Mouse (Mus musculus): ENCODE results near the gene Agfg1. TPM values are rescaled to one million over a fixed set of nuclear protein-coding genes. Genes with fewer than 3 reads are reported as not detected.

The Agfg1 gene
- polyA plus RNA-seq, 1 experiment from 2014 or later = 21.6 TPM

DNA sequence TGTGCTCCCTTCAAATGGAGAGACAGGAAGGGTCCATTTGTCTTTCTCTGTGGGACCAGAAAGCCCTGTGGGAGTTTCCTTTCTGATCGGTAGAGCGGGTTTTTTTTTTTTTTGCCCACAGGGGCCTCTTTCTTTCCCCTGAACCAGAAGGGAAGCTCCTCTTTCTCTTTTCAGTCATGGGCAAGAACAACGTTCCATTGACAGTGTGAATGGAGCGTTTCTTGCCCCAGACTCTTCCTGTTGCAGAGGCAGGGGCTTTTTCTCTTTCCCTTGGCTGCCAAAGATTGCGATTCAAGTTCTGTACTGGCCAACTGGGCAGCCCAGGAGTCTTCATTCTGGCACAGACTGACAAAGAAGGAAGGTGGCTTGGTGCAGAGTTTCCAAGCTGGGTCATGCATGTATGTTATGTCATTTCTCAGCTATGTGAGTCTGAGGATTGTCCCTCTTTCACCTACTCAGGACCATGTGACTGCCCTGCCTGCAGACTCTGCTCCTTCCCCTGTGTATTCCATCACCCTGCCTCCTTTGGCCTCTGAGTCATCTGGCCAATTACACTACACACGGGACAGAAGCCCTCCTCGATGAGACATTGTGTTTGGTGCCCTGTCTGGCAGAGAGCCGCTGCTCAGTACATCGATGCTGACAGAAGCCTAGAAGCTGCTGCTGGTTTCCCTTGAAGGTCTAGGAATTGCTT is 7.6 kb upstream of the Agfg1 start:
- no peak overlapping the region for H3K27ac ChIP-seq (ENCODE audit: low read length)

DNA sequence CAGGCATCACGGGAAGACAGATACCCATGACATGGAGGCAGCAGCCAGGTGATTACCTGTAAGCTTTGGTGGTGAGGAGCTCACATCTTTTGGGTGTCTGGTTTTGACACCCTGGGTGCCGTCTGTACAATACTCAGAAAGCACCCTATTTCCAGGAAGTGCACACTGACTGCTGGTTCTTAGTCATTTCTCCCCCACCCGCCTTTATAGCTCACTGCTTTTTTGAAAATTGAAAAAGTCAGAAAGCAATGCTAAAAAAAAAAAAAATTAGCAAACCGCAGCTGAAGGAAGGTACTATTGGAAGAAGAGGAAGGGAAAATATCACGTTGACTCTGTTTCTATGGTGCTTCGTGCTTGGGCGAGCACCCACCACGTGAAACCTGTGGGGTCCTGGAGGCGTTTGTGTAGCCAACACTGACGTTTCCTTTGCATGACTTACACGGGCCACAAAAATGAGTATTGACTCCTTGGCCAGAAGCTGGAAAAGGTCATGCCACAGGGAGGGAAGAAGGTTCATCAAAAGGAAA is 6.7 kb upstream of the Agfg1 start:
- H3K9me3 ChIP-seq (replicated peaks; ENCODE audit: control insufficient read depth, low read length) = no peaks in the 10 kb centered on the region
- H3K27ac ChIP-seq (ENCODE audit: low read length) = no peak overlapping the region
- no peaks in the 10 kb centered on the region for H3K27me3 ChIP-seq (ENCODE audit: control insufficient read depth, insufficient read depth, low read length)
- no peak for ATAC-seq (ENCODE audit: insufficient read depth, low FRiP score)
- WGBS = 78% methylated on average over 11 of the region's 11 CpGs
- no peak overlapping the region for H3K4me3 ChIP-seq (replicated peaks; ENCODE audit: low read length)
- H3K4me1 ChIP-seq (ENCODE audit: control insufficient read depth, insufficient read depth, low read length) = no peaks in the 10 kb centered on the region; the same call in 1 of the 2 replicates
- H3K4me2 ChIP-seq (ENCODE audit: low read depth, low read length) = no peak overlapping the region
- no peaks in the 10 kb centered on the region for H3K36me3 ChIP-seq (ENCODE audit: control insufficient read depth, insufficient read depth, low read length)
- no peak overlapping the region for H3K9ac ChIP-seq (ENCODE audit: low read length)

More for the DNA sequence above, 7.6 kb upstream of the Agfg1 start:
- H3K4me1 ChIP-seq (ENCODE audit: control insufficient read depth, insufficient read depth, low read length) = no peaks in the 10 kb centered on the region; the same call in 1 of the 2 replicates
- 54% methylated on average over 9 of the region's 9 CpGs for WGBS
- H3K4me3 ChIP-seq (replicated peaks; ENCODE audit: low read length) = no peak overlapping the region
- peak; percentile 84; the same call in 1 of the 2 replicates for ATAC-seq (ENCODE audit: insufficient read depth, low FRiP score)
- H3K4me2 ChIP-seq (ENCODE audit: low read depth, low read length) = no peak overlapping the region
- no peaks in the 10 kb centered on the region for H3K27me3 ChIP-seq (ENCODE audit: control insufficient read depth, insufficient read depth, low read length)
- no peaks in the 10 kb centered on the region for H3K9me3 ChIP-seq (replicated peaks; ENCODE audit: control insufficient read depth, low read length)
- no peak overlapping the region for H3K9ac ChIP-seq (ENCODE audit: low read length)
- H3K36me3 ChIP-seq (ENCODE audit: control insufficient read depth, insufficient read depth, low read length) = no peaks in the 10 kb centered on the region

- Histone ChIP-seq H3K9me3 (replicated peaks; ENCODE audit: control insufficient read depth, low read length) (no peaks in the 10 kb centered on the region), H3K27me3 (ENCODE audit: control insufficient read depth, insufficient read depth, low read length) (no peaks in the 10 kb centered on the region), H3K4me1 (ENCODE audit: control insufficient read depth, insufficient read depth, low read length) (no peaks in the 10 kb centered on the region; the same call in 1 of the 2 replicates), H3K27ac (ENCODE audit: low read length) (no peak overlapping the region), H3K4me3 (replicated peaks; ENCODE audit: low read length) (no peak overlapping the region), H3K36me3 (ENCODE audit: control insufficient read depth, insufficient read depth, low read length) (no peaks in the 10 kb centered on the region), H3K9ac (ENCODE audit: low read length) (no peak overlapping the region), H3K4me2 (ENCODE audit: low read depth, low read length) (no peak overlapping the region)
- ATAC-seq (ENCODE audit: insufficient read depth, low FRiP score) = no peak
- 91% methylated on average over 2 of the region's 2 CpGs for WGBS
Measured at GRCm38 (mm10) chr1:82833501-82833900, 5.8 kb upstream of the Agfg1 start.

DNA sequence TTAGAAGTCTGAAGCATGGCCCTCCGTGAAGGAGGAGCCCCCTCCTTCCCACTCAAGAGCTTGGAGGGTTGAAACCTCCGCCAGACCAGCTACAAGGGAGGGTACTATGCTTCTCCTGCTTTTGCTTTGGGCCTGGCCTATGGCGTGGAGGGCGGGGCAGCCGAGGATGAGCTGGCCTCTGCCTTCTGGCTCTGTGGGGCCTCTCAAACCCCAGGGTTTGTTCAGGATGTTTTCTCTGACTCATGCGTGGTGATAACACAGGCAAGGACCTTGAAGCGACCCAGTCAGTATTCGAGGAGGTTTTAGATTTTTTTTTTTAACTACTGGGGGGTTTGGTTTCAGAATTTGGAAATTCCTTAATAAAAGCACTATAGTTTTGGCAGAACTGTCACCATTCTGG is 4.7 kb upstream of the Agfg1 start:
- ATAC-seq (ENCODE audit: insufficient read depth, low FRiP score) = peak; percentile 27; the same call in 1 of the 2 replicates
- Histone ChIP-seq H3K27ac (ENCODE audit: low read length) (no peak overlapping the region), H3K4me2 (ENCODE audit: low read depth, low read length) (no peak overlapping the region), H3K9ac (ENCODE audit: low read length) (no peak overlapping the region), H3K27me3 (ENCODE audit: control insufficient read depth, insufficient read depth, low read length) (no peaks in the 10 kb centered on the region), H3K9me3 (replicated peaks; ENCODE audit: control insufficient read depth, low read length) (no peaks in the 10 kb centered on the region), H3K4me1 (ENCODE audit: control insufficient read depth, insufficient read depth, low read length) (peaks cover 3% of the 10 kb centered on the region; the same call in 1 of the 2 replicates), H3K4me3 (replicated peaks; ENCODE audit: low read length) (no peak overlapping the region), H3K36me3 (ENCODE audit: control insufficient read depth, insufficient read depth, low read length) (no peaks in the 10 kb centered on the region)
- 49% methylated on average over 8 of the region's 8 CpGs for WGBS

DNA sequence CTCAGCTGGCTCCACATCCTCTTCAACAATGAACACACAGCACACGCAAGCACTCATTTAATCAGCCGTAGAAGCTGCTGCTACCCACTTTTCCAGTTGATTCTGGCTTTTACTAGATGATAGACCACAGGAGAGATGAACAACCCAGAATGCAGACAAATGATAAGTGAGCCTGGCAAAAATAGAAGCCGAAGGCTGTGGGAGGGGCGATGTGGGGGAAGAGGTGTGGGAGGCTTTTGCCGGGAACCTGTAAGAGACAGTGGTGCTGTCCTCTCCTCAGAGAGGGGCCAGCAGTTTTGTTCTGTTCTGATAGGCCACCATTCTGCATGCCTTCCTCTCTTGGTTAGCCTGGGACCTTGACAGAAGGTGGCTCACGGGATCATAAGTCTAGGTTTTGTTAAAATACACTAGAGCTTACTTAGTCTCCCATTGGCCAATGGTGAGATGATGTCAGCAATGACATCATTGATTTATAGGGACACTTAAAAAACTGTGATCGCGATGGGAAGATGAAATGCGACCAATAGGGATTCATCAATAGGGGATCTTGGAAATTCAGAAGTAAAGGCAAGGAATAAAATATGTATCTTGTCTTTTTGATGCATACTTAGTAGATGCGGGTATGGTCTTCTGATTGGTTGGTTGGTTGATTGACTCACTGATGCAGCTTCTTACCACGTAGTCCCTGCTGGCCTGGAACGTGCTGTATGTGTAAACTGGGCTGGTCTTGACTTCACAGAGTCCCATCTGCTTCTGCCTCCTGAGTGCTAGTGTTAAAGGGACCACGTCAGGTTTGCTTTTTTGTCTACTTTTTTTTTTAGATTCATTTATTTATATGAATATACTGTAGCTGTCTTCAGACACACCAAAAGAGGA is 2.7 kb upstream of the Agfg1 start:
- Histone ChIP-seq H3K27me3 (ENCODE audit: control insufficient read depth, insufficient read depth, low read length) (no peaks in the 10 kb centered on the region), H3K4me3 (replicated peaks; ENCODE audit: low read length) (no peak overlapping the region), H3K36me3 (ENCODE audit: control insufficient read depth, insufficient read depth, low read length) (no peaks in the 10 kb centered on the region), H3K9me3 (replicated peaks; ENCODE audit: control insufficient read depth, low read length) (no peaks in the 10 kb centered on the region), H3K9ac (ENCODE audit: low read length) (no peak overlapping the region), H3K4me1 (ENCODE audit: control insufficient read depth, insufficient read depth, low read length) (peaks cover 10% of the 10 kb centered on the region; the same call in 1 of the 2 replicates), H3K27ac (ENCODE audit: low read length) (no peak overlapping the region), H3K4me2 (ENCODE audit: low read depth, low read length) (no peak overlapping the region)
- 76% methylated on average over 13 of the region's 13 CpGs for WGBS
- ATAC-seq (ENCODE audit: insufficient read depth, low FRiP score) = no peak

GRCm38 (mm10) chr1:82837579-82837978 is 1.7 kb upstream of the Agfg1 start:
- H3K9ac ChIP-seq (ENCODE audit: low read length) = no peak overlapping the region
- no peak overlapping the region for H3K27ac ChIP-seq (ENCODE audit: low read length)
- H3K27me3 ChIP-seq (ENCODE audit: control insufficient read depth, insufficient read depth, low read length) = no peaks in the 10 kb centered on the region
- no peak overlapping the region for H3K4me3 ChIP-seq (replicated peaks; ENCODE audit: low read length)
- peaks cover 10% of the 10 kb centered on the region; the same call in 1 of the 2 replicates for H3K4me1 ChIP-seq (ENCODE audit: control insufficient read depth, insufficient read depth, low read length)
- WGBS = 67% methylated on average over 6 of the region's 6 CpGs
- H3K4me2 ChIP-seq (ENCODE audit: low read depth, low read length) = no peak overlapping the region
- no peaks in the 10 kb centered on the region for H3K36me3 ChIP-seq (ENCODE audit: control insufficient read depth, insufficient read depth, low read length)
- no peak for ATAC-seq (ENCODE audit: insufficient read depth, low FRiP score)
- no peaks in the 10 kb centered on the region for H3K9me3 ChIP-seq (replicated peaks; ENCODE audit: control insufficient read depth, low read length)

DNA sequence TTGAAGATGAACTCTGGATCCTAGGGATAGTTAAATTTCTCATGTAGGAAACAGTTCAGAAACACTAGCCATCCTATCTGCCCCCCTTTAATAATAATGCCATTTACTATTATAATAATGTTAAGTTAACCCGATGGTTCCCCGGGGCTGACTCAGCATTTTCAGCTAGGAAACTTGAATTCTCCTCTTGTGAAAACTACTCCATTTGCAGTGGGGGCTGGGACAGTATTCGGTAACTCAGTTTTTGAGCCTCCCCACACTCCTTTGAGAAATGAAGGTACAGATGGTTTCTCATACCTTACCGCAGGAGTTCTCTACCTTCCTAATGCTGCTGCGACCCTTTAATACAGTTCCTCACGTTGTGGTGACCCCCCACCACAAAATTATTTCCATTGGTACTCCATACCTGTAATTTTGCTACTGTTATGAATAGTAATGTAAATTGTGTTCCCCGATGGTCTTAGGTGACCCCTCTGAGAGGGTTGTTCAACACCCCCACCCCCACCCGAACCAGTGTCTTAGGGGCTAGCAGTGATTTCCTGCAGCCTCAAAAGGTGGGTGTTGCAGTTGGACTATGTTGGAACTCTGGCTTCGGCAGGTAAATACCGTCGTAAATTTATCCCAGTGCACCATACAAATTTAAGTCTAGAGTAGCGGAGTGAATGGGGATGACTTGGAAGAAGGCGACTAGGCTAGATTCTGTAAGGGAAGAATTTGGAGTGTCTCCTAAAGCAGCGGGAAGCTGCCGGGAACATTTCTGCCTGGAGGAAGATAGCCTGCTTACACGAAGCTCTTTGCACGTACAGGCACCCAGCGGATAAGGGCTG is 601 bp upstream of the Agfg1 start:
- Histone ChIP-seq H3K4me2 (ENCODE audit: low read depth, low read length) (peak overlapping the region; percentile 69), H3K9me3 (replicated peaks; ENCODE audit: control insufficient read depth, low read length) (no peaks in the 10 kb centered on the region), H3K9ac (ENCODE audit: low read length) (peak overlapping the region; percentile 62), H3K36me3 (ENCODE audit: control insufficient read depth, insufficient read depth, low read length) (no peaks in the 10 kb centered on the region), H3K4me3 (replicated peaks; ENCODE audit: low read length) (peak overlapping the region; percentile 98), H3K27me3 (ENCODE audit: control insufficient read depth, insufficient read depth, low read length) (no peaks in the 10 kb centered on the region), H3K27ac (ENCODE audit: low read length) (no peak overlapping the region), H3K4me1 (ENCODE audit: control insufficient read depth, insufficient read depth, low read length) (peaks cover 10% of the 10 kb centered on the region; the same call in 1 of the 2 replicates)
- no peak for ATAC-seq (ENCODE audit: insufficient read depth, low FRiP score)
- 30% methylated on average over 18 of the region's 18 CpGs for WGBS

DNA sequence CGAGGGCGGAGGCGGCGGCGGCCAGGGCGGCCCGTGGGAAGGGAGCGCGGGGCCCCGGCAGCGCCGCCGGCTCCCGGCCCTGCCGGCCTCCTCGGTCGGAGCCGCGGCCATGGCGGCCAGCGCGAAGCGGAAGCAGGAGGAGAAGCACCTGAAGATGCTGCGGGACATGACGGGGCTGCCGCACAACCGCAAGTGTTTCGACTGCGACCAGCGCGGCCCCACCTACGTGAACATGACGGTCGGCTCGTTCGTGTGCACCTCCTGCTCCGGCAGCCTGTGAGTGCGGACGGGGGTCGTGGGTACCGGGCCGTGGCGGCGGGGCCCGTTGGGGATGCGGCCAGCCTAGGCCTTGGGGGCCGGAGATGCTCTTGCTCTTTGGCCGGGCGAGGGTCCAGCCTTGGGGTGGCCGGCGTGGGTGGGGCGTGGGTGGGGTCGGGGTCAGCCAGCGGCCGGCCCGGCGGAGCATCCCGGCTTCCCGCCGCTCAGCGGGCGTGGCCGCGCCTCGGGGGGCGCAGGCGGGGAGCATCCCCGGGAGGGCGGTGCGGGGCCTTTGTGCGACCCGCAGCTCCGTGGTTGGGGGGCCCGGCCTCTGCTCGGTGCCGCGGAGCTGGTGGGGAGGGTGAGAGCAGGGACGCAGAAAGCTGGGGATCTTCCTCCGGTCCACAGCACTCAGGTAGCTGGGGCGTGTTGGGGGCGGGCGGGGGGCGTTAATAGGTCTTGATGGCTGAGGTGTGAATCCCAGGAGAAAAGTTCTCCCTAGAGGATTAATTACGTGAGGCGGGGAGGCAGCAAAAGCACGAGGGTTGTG is 535 bp downstream of the Agfg1 start:
- Histone ChIP-seq H3K27ac (ENCODE audit: low read length) (peak overlapping the region; percentile 82), H3K4me3 (replicated peaks; ENCODE audit: low read length) (peak overlapping the region; percentile 98), H3K4me1 (ENCODE audit: control insufficient read depth, insufficient read depth, low read length) (peaks cover 10% of the 10 kb centered on the region; the same call in 1 of the 2 replicates), H3K4me2 (ENCODE audit: low read depth, low read length) (peak overlapping the region; percentile 78), H3K27me3 (ENCODE audit: control insufficient read depth, insufficient read depth, low read length) (no peaks in the 10 kb centered on the region), H3K36me3 (ENCODE audit: control insufficient read depth, insufficient read depth, low read length) (no peaks in the 10 kb centered on the region), H3K9ac (ENCODE audit: low read length) (peak overlapping the region; percentile 94), H3K9me3 (replicated peaks; ENCODE audit: control insufficient read depth, low read length) (no peaks in the 10 kb centered on the region)
- peak; percentile 76 for ATAC-seq (ENCODE audit: insufficient read depth, low FRiP score)
- under 1% methylated on average over 68 of the region's 86 CpGs for WGBS
